Mouse (Mus musculus) kidney, embryonic 15.5 days (tissue): ENCODE measurements around the gene Thrap3. TPM values are rescaled to one million over a fixed set of nuclear protein-coding genes. Genes with fewer than 3 reads are reported as not detected.

Experiments
- ATAC-seq: fragments of 200-750 bp; cut with Nextera tagmentation; replicated peaks from 2 replicates; pipeline ENCODE4 v1.8.0; 2017; ENCODE audit warnings: moderate TSS enrichment; ENCODE audit not compliant: low FRiP score
- H3K27ac ChIP-seq: fragments of 300-500 bp; sonication (generic); 2 replicates; pipeline ENCODE4 v1.5.1; 2015; ENCODE audit warnings: mild to moderate bottlenecking, inconsistent platforms
- H3K27me3 ChIP-seq: fragments of 300-500 bp; sonication (generic); 2 replicates; pipeline ENCODE4 v1.6.1; 2015; ENCODE audit warnings: inconsistent platforms
- H3K36me3 ChIP-seq: fragments of 300-500 bp; sonication (generic); 2 replicates; pipeline ENCODE4 v1.6.1; 2015; ENCODE audit warnings: inconsistent platforms
- H3K4me1 ChIP-seq: fragments of 300-500 bp; sonication (generic); 2 replicates; pipeline ENCODE4 v1.6.1; 2015; ENCODE audit warnings: inconsistent platforms
- H3K4me2 ChIP-seq: fragments of 300-500 bp; sonication (generic); 2 replicates; pipeline ENCODE4 v1.6.1; 2015; ENCODE audit warnings: moderate library complexity, mild to moderate bottlenecking, inconsistent platforms
- H3K4me3 ChIP-seq: fragments of 300-500 bp; sonication (generic); replicated peaks from 2 replicates; pipeline ENCODE4 v1.5.1; 2015; ENCODE audit warnings: mild to moderate bottlenecking, inconsistent platforms
- H3K9ac ChIP-seq: fragments of 300-500 bp; sonication (generic); 2 replicates; pipeline ENCODE4 v1.6.1; 2015; ENCODE audit warnings: mild to moderate bottlenecking, inconsistent platforms
- H3K9me3 ChIP-seq: fragments of 300-500 bp; sonication (generic); replicated peaks from 2 replicates; pipeline ENCODE4 v1.6.1; 2016; ENCODE audit warnings: inconsistent platforms
- WGBS: fragments of 180-500 bp; shearing (Covaris S2); methylation state at CpG from one replicate; pipeline ENCODE4 v1.1.7; 2015; ENCODE audit warnings: mixed read lengths; 5-methylcytosine and 5-hydroxymethylcytosine counted together
- polyA plus RNA-seq: library from polyadenylated mRNA; unstranded; fragments of >200 nt; fragmentation: Nextera tagmentation; extraction: Ambion mirVana; gene quantifications from 2 replicates; pipeline ENCODE4 v1.2.1, GENCODE M21; 2015

The Thrap3 gene
- polyA plus RNA-seq, 1 experiment from 2014 or later, result 230 TPM

DNA sequence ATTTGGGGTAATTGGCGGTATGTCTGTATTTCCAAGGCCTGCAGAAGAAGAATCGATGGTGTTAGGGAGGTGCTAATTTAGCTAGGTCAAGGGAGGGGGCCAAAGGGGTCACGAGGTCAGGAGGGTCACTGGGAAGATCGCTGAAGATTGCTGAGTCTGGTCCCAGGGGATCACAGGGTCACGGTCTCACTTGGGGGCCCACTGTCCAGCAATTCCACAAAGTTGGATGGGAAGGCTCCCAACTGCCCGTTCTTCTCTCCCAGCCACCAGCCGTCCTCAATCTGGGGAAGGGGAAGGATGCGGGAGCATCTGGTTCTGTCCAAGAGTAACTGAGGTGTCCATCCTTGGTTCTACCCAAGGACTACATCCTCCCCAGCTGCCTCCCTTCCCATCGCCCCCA lies 40.6 kb downstream of the Thrap3 start:
- Histone ChIP-seq H3K27ac (peak overlapping the region; percentile 90), H3K4me1 (peaks cover 33% of the 10 kb centered on the region), H3K27me3 (no peaks in the 10 kb centered on the region), H3K36me3 (peaks cover 17% of the 10 kb centered on the region), H3K4me3 (peak overlapping the region; percentile 63), H3K4me2 (peak overlapping the region; percentile 97), H3K9me3 (no peaks in the 10 kb centered on the region), H3K9ac (peak overlapping the region; percentile 71; the same call in 1 of the 2 replicates)
- 47% methylated on average over 9 of the region's 9 CpGs for WGBS
- ATAC-seq, result 0 out of 2 replicates have a peak, but pooled peaks have one; percentile 1

DNA sequence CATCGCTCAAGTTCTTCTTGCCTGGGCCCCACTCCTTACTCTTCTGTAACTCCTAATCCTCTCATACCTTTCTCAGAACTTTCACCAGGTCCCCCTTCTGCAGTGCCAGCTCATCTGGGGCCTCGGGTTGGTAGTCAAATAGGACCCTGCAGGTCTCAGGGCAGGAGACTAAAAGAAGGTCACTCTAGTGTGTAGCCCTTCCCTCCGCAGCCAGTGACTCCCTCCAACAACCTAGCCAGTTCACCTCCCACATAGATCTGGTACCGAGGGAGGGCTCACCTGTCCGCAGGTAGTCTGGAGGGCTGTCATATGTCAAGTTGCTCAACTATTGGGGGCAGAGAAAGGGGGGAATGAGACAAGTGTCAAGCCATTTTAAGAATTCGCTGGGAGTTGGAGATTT lies 41.1 kb downstream of the Thrap3 start:
- Histone ChIP-seq H3K9me3 (no peaks in the 10 kb centered on the region), H3K9ac (no peak overlapping the region), H3K4me1 (peaks cover 36% of the 10 kb centered on the region), H3K27me3 (no peaks in the 10 kb centered on the region), H3K4me3 (no peak overlapping the region), H3K27ac (no peak overlapping the region), H3K4me2 (peak overlapping the region; percentile 97), H3K36me3 (peaks cover 12% of the 10 kb centered on the region)
- ATAC-seq, result no peak
- 83% methylated on average over 6 of the region's 6 CpGs for WGBS

DNA sequence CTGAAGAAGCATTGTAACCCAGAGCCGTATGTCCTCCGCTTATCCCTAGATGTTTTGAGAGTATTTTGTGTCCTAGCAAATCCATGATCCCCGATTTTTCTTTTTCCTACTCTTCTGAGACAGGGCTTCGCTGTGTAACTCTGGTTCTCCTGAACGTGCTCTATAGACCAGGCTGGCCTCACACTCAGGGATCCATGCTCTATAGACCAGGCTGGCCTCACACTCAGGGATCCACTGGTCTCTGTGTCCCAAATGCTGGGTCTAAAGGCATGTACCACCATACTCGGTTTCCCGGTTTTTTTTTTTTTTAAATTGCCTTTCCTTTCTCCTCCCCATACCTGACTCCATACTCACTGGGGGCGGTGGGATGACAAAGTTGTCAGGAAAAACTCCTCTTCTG lies 41.6 kb downstream of the Thrap3 start:
- Histone ChIP-seq H3K27ac (no peak overlapping the region), H3K4me2 (no peak overlapping the region), H3K9ac (no peak overlapping the region), H3K4me3 (no peak overlapping the region), H3K4me1 (peaks cover 41% of the 10 kb centered on the region), H3K36me3 (peaks cover 7% of the 10 kb centered on the region), H3K9me3 (no peaks in the 10 kb centered on the region), H3K27me3 (no peaks in the 10 kb centered on the region)
- no peak for ATAC-seq
- WGBS, result 82% methylated on average over 8 of the region's 8 CpGs

DNA sequence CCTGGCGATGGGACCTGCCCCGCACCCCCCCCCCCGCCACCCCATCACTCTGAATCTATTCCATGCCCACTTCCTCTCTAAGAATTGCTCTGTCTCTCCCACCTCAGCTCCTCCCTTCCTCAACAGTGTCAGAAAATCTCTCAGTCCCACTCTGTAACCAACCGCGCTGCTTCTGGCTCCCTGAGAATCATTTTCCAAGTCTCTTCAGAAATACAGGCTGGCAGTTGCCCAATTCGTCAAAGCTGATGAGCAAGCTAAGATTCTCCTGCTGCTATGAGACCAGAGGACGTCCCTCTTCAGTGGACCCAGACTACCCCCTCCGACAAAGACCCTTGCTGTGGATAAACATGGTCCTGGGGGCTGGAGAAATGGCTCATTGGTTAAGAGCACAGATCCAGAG lies 43.1 kb downstream of the Thrap3 start:
- H3K27ac ChIP-seq, result no peak overlapping the region
- 74% methylated on average over 8 of the region's 8 CpGs for WGBS

DNA sequence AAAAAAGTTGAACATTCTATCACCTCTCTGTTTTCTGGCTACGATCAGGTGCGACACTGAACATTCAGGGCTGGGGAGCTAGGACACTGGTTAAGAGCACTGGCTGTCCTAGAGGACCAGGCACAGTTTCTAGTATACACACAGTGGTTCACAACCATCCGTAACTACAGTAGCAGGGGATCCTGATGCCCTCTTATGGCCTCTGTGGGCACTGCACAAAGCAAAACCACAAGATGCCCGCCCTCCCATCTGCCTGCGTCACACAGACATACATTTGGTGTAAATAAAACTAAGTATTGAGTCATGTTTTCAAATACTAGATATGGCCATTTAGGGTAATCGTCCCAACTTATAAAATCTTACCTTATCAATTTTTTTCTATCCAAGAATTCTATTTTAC lies 45.0 kb downstream of the Thrap3 start:
- no peak for ATAC-seq
- Histone ChIP-seq H3K27ac (no peak overlapping the region), H3K9me3 (no peaks in the 10 kb centered on the region), H3K27me3 (no peaks in the 10 kb centered on the region), H3K9ac (no peak overlapping the region), H3K4me2 (no peak overlapping the region), H3K4me3 (no peak overlapping the region), H3K36me3 (peaks cover 10% of the 10 kb centered on the region), H3K4me1 (peaks cover 49% of the 10 kb centered on the region)
- 94% methylated on average over 6 of the region's 6 CpGs for WGBS

More for the DNA sequence above, 43.1 kb downstream of the Thrap3 start:
- Histone ChIP-seq H3K4me2 (no peak overlapping the region), H3K36me3 (no peaks in the 10 kb centered on the region), H3K4me1 (peaks cover 56% of the 10 kb centered on the region), H3K9ac (no peak overlapping the region), H3K27me3 (no peaks in the 10 kb centered on the region), H3K4me3 (no peak overlapping the region), H3K9me3 (no peaks in the 10 kb centered on the region)
- ATAC-seq, result no peak

DNA sequence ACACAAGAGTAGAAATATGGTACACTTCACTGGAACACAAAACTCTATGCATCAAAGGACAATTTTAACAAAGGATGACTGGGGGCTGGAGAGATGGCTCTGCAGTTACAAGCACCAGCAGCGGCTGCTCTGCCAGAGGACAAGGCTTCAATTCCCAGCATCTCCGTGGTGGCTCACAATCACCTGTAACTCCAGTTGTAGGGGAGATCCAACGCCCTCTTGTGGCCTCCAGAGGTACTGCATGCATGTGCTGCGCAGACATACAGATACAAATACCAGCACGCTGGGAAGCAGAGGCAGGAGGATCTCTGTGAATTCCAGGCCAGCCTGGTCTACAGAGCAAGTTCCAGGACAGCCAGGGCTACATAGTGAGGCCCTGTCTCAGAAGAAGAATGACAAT lies 45.9 kb downstream of the Thrap3 start:
- Histone ChIP-seq H3K27me3 (no peaks in the 10 kb centered on the region), H3K4me1 (peaks cover 46% of the 10 kb centered on the region), H3K27ac (peak overlapping the region; percentile 92), H3K36me3 (peaks cover 18% of the 10 kb centered on the region), H3K4me2 (no peak overlapping the region), H3K9me3 (no peaks in the 10 kb centered on the region), H3K4me3 (no peak overlapping the region), H3K9ac (no peak overlapping the region)
- no peak for ATAC-seq
- 58% methylated on average over 5 of the region's 5 CpGs for WGBS

DNA sequence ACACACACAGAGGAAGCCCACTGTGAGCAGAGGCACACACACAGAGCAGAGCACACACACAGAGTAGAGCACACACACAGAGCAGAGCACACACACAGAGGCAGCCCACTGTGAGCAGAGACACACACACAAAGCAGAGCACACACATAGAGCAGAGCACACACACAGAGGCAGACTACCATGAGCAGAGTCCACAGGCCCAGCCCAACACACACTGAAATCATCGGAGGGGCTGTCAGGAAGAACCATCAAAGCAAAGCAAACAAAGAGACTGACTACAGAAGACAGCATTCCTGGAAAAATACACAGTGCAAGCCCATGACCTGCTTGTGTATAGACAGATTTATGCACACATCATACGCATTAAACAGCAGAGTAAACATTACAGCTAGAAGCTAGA lies 46.7 kb downstream of the Thrap3 start:
- peak; percentile 66 for ATAC-seq
- Histone ChIP-seq H3K36me3 (peaks cover 25% of the 10 kb centered on the region), H3K9me3 (no peaks in the 10 kb centered on the region), H3K9ac (no peak overlapping the region), H3K27me3 (no peaks in the 10 kb centered on the region), H3K4me1 (peaks cover 49% of the 10 kb centered on the region), H3K4me3 (no peak overlapping the region), H3K27ac (peak overlapping the region; percentile 92), H3K4me2 (no peak overlapping the region)
- 22% methylated on average over 2 of the region's 2 CpGs for WGBS

DNA sequence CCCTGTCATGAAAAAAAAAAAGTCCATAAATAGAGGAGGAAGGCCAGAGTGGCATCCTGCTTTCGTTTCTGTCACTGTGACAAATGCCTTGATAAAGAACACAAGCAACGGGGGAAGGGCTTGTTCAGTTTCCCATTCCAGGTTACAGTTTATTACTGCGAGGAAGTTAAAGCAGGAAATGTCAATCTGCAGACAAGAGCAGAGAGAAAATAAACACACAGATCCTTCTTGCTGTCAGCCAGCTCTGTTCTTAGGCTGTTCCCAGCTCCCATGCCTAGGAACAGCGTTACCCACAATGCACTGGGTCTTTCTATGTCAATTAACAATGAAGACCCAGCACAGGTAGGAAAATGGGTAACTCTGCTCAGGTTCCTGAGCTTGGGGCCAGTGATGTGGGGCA lies 47.4 kb downstream of the Thrap3 start:
- Histone ChIP-seq H3K36me3 (peaks cover 26% of the 10 kb centered on the region), H3K9ac (no peak overlapping the region), H3K4me3 (no peak overlapping the region), H3K27me3 (no peaks in the 10 kb centered on the region), H3K9me3 (no peaks in the 10 kb centered on the region), H3K4me2 (no peak overlapping the region), H3K4me1 (peaks cover 54% of the 10 kb centered on the region), H3K27ac (peak overlapping the region; percentile 92)
- WGBS, result 23% methylated on average over 4 of the region's 4 CpGs
- ATAC-seq, result no peak

DNA sequence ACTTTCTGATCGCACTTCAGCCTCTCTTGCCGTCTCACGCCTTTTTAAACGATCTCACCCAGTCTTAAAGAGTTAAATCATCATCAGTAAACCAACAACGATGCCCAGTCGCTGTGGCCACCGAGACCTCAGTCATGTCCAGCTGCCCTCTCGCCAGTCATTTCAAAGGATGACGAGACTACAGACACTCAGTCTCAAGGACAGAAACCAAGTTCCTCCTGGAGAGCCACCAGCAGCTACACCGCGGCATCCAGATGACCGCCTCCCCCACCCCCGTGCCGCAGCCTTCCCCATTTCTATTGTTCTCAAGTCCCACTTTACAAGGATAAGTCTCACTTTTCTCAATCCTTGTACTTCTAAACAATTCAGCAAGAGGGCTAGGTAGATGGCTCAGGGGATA lies 49.7 kb downstream of the Thrap3 start:
- H3K27ac ChIP-seq, result peak overlapping the region; percentile 27; the same call in 1 of the 2 replicates
- WGBS, result 63% methylated on average over 14 of the region's 14 CpGs

DNA sequence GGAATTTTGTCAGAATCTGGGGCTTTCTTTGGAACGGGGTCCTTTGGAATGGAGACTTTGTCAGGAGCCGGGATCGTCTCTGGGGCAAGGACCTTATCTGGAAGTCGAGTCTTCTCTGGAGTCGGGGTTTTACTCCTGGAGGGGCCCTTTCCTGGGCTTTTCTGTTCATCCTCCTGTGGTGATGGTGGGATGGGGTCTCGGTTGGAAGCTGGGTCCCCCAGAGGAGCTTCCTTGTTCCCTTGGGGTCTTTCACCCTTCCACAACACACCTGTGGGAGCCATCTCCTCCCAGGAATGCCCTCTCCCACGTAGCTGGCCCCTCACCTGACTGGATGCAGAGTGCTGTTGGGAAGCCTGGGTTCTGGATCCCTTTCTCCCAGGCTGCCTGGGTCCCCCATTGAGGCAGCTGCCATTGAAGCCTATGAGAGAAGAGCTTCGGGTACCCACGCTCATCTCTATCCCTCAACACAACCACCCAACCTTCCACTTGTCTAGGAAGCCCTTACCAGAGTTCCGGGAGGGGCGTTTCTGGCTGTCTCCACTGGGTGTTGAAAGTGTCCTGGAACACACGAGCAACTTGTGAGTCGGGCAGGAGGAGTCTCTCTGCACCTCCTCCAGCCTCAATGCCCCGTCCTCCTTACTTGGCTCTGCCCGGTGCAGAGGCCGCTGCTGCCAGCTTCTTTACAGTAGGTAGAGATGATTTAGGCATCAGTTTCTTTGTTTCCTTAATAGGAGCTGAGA lies 50.7 kb downstream of the Thrap3 start:
- peak overlapping the region; percentile 74; the same call in 1 of the 2 replicates for H3K4me2 ChIP-seq
- 0 out of 2 replicates have a peak overlapping the region, but pooled peaks have one; percentile 65 for H3K4me3 ChIP-seq
- no peak for ATAC-seq
- peaks cover 31% of the 10 kb centered on the region for H3K36me3 ChIP-seq
- no peaks in the 10 kb centered on the region for H3K27me3 ChIP-seq
- H3K27ac ChIP-seq, result 0 out of 2 replicates have a peak overlapping the region, but pooled peaks have one; percentile 99
- 84% methylated on average over 16 of the region's 16 CpGs for WGBS
- H3K4me1 ChIP-seq, result peaks cover 79% of the 10 kb centered on the region
- no peak overlapping the region for H3K9ac ChIP-seq
- H3K9me3 ChIP-seq, result no peaks in the 10 kb centered on the region

More for the DNA sequence above, 49.7 kb downstream of the Thrap3 start:
- H3K4me2 ChIP-seq, result no peak overlapping the region
- no peak overlapping the region for H3K9ac ChIP-seq
- peaks cover 69% of the 10 kb centered on the region for H3K4me1 ChIP-seq
- no peak for ATAC-seq
- no peak overlapping the region for H3K4me3 ChIP-seq
- H3K27me3 ChIP-seq, result no peaks in the 10 kb centered on the region
- H3K36me3 ChIP-seq, result peaks cover 31% of the 10 kb centered on the region
- H3K9me3 ChIP-seq, result no peaks in the 10 kb centered on the region

DNA sequence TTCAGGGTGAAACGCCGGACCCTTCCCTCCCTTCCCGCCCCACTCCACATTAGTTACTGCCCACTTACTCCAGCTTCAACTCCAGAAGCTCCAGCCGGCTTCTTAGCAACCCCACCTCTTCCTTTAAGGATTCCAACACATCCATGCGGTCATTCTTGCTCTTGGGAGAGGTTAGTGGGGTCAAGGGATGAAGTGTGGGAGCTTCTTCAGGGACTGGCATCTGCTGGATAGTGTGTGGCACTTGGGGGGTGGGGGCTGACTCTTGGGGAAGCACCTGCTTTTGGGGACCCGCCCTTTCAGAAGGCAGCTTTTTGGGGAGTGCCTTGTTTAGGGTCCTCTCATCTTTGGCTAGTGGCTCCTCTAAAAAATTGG lies 51.6 kb downstream of the Thrap3 start:
- Histone ChIP-seq H3K4me1 (peaks cover 80% of the 10 kb centered on the region), H3K9ac (no peak overlapping the region), H3K4me2 (peak overlapping the region; percentile 74), H3K9me3 (no peaks in the 10 kb centered on the region), H3K27ac (peak overlapping the region; percentile 99), H3K27me3 (no peaks in the 10 kb centered on the region), H3K36me3 (peaks cover 31% of the 10 kb centered on the region), H3K4me3 (peak overlapping the region; percentile 65)
- 35% methylated on average over 6 of the region's 6 CpGs for WGBS
- no peak for ATAC-seq

DNA sequence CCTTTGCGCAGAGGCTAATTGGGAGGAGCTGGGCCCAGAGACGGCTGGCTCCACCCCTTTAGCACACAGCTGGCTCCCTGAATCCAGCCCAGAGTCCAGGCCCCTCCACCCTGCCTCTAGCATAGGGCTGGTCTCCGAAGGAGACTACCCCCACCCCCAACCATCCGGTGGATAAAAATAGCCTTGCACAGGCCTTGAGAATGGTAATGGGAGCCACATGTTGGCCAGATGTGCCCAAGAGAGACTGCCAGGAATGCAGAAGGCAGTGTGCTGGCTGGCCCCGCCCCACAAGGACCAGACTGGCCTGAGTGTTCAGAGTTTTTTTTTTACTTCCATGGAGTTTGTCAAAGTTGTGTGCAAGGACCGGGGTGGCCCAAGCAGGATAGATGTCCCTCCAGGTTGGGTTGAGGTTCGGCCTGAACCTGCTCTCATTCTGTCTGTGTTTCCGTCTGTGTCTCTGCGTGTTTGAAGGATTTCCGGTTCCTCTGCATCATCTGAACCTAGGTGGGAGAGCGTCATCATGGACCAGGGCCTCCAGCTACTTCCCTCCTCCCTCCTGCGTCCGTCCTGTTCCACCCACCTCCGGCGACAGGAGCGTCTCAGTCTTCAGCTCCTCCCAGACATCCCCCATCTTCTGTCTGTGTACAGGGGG lies 52.1 kb downstream of the Thrap3 start:
- Histone ChIP-seq H3K27me3 (no peaks in the 10 kb centered on the region), H3K4me2 (peak overlapping the region; percentile 74), H3K27ac (peak overlapping the region; percentile 99), H3K9me3 (no peaks in the 10 kb centered on the region), H3K4me3 (peak overlapping the region; percentile 65), H3K36me3 (peaks cover 31% of the 10 kb centered on the region), H3K4me1 (peaks cover 80% of the 10 kb centered on the region), H3K9ac (no peak overlapping the region)
- ATAC-seq, result peak; percentile 57
- 21% methylated on average over 16 of the region's 16 CpGs for WGBS
